Mouse (Mus musculus): Measurements from ENCODE around the gene Enpp7.

DNA sequence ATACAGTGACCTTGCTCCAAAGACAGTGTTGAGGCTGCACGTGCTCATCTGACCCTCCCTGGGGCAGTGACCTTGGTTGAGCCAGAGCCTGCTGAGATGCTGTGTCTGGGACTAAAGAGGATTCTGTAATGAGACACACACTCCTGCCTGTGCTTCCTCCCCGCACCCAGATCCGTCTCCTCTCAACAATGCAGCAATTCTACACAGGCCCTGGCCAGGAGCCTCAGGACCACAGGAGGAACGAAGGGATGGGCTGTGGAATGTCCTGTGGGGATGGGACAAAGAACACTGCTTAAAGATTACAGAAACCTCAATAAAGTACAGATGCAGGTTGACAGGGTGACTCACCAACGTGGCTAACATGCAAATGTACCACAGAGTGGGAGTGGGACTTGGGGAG is 2.4 kb upstream of the Enpp7 start:
- TF ChIP-seq CTCF (IDR thresholded peaks at IDR 0.05; ENCODE audit: low read depth) (no peak), EP300 (IDR thresholded peaks at IDR 0.05; ENCODE audit: low read depth) (no peak)
